Mouse (Mus musculus) heart, postnatal 10 days (tissue): ENCODE data around the gene Prepl. TPM values are rescaled to one million over a fixed set of nuclear protein-coding genes. Genes with fewer than 3 reads are reported as not detected.

Experiments used
- DNase-seq, 2 experiments: peaks; one replicate each; pipeline ENCODE4 v3.0.0; 2021
- intact Hi-C: fragments of 180-260 bp; cut with DNase I; formaldehyde crosslinking; loops from one replicate; pipeline ENCODE4 v1.15.1; 2025
- total RNA-seq, 2 experiments: library from RNA; stranded (reverse); gene quantifications; 2 replicates each; pipeline ENCODE4 v1.2.3; 2021

Gene Prepl
- total RNA-seq, 2 experiments from 2014 or later, result 121 to 129 TPM

DNA sequence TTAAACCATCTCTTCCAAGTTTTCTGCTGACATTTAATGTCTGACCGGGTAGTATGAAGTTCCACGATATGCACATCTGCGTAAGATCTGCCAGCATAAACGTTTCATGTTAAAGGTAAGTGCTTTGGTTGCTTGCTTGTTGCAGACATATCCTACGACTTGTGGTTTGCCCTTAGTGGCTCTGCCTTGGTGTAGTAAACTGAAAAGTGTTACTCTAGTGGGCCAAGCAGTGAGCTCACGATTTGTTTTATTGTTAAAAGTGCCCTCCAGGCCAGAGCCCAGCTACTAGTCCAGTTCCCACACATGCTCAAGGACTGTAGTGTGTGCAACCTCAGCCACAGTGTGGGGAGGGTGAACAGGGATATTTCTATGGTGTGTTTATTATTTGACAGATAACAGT, 63.6 kb downstream of the Prepl start:
- no peak for DNase-seq
- intact Hi-C loops, result no loop called here

GRCm38 (mm10) chr17:85025151-85025550, 64.9 kb downstream of the Prepl start:
- DNase-seq, result no peak
- intact Hi-C loops, result no loop called here

GRCm38 (mm10) chr17:85024237-85024636, 65.8 kb downstream of the Prepl start:
- intact Hi-C loops, result loop anchor here (5.0 kb wide), 3 partner anchors 63 to 608 kb away; no protein-coding TSS in a partner anchor
- no peak for DNase-seq

- intact Hi-C loops, result loop anchor here (5.0 kb wide), 3 partner anchors 64 to 609 kb away; no protein-coding TSS in a partner anchor
- peak; percentile 69 to 81 for DNase-seq
These were observed 66.5 kb downstream of the Prepl start for GRCm38 (mm10) chr17:85023247-85024167.

GRCm38 (mm10) chr17:85020343-85020742, 69.7 kb downstream of the Prepl start:
- no peak for DNase-seq
- intact Hi-C loops, result loop anchor here (5.0 kb wide), 3 partner anchors 67 to 612 kb away; no protein-coding TSS in a partner anchor

DNA sequence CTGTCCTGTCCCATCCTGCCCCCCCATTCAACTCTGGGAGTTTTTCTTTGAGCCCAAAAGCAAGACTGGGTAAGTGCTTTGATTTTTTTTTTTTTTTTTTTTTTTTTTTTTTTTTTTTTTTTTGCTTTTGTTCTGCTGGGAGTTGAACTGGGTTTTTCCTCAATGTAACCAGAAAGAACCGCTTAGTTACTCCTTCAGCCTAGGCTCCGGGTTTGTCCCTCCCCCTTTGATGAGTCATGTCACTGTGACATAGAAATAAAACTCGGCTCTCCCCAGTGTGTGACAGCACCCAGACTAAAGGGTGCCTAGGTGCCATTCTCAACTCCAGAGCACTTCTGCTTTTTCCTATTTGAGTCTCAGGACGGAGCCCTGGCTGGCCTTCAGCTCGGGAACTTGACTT, 71.2 kb downstream of the Prepl start:
- intact Hi-C loops, result no loop called here

DNA sequence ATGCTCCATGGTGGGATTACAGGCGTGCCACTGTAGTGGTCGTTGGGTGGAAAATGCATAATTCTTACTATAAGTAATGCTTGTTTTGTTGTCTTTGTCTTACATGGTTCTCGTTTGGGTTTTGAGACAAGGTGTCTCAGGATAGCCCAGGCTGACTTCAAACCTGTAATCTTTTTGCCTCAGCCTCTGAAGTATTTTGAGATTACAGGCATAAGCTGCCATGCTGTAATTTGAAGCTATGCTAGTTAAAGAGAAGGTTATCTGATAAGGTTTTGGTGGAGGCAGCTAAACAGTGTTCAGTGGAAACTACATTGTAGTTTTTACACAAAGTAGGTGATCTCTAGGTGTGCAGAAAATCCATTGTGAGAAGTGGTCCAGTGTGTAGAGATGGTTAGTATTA, 71.7 kb downstream of the Prepl start:
- DNase-seq, result no peak
- intact Hi-C loops, result no loop called here

More for the DNA sequence above, 71.2 kb downstream of the Prepl start:
- DNase-seq, result no peak

DNA sequence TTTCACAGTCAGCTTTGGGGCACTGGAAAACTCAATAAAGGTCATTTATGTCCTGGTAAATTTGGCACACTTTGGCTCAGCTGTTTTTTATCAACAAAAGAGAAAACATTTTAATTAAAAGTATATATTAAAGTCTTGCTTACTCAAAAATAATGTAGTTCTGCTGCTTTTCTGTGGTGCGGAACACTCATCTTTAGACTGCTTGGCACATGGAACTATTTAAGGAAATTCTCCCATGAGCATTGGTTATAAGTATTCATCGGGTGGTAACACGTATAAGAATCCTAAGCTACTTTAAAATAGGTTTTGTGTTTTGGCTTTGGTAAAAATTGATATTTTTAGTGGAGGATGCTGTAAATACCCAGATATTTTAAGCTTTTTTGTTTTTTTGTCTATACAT, 75.4 kb downstream of the Prepl start:
- intact Hi-C loops, result no loop called here
- no peak for DNase-seq

DNA sequence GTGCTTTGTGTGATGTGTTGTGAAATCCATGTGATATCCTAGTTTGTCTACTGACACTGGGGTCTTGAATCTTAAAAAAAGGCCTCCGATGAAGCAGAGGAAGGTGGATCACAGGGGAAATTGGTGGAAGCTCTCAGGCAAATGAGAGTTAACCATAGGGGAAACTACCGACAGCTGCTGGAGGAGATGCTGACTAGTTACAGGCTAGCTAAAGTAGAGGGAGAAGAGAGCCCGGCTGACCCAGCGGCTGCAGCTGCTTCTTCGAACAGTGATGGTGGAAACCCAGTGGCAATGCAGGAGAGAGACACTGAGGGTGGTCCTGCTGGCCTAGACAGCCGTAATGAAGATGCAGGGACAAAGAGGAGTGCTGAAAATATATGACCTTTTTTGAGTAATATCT, 76.6 kb downstream of the Prepl start:
- intact Hi-C loops, result no loop called here
- no peak for DNase-seq

Other genes starting within 250 kb of the Prepl start
- 10 to 100 TPM; 88.4 to 88.8 TPM for gene Ppm1b, start 133.5 kb downstream of the Prepl start, total RNA-seq
- under 1 TPM in 1 of 2 experiments, not detected in 1; 0.17 TPM for gene Slc3a1, start 61.9 kb downstream of the Prepl start, total RNA-seq
- gene Camkmt, start 311 bp upstream of the Prepl start, total RNA-seq, result 1 to 10 TPM; 3.7 to 4.4 TPM